Mouse (Mus musculus) brain, embryonic 18.5 days (tissue): ENCODE results near the gene Phxr2.

ENCODE experiments used
- DNase-seq: peaks from one replicate; pipeline ENCODE4 v3.0.0-alpha.2; 2012; ENCODE audit warnings: low read depth, low spot score

Gene Phxr2

DNA sequence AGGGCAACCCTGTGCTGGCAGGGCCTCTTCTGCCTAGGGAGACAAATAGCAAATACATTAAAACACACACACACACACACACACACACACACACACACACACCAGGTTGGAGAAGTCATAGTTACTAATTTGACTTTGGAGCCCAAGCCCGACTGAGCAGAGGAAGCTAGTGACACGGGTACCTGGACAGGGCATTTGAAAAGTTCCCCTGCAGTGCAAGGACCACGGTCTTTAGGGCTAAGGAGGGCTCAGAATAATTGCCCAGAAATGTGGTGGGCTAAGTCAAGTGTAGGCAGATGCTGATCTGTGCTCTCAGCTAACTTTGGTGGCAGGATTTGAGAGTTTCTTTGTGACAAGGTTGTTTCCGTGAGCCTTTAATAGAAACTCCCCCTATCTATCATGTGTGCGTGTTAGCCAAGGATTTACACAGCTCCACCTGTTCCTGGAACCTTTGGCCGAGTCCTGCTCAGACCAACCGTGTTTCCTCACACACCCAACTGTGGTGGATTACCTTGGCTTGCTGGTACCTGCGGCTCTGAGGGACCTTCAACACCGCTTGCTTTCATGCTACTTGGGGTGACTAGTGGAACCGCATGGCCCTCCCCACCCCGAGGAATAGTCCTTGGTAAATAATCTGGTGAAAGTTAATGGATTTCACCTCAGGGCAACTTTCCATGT is 6.6 kb upstream of the Phxr2 start:
- DNase-seq, result no peak

DNA sequence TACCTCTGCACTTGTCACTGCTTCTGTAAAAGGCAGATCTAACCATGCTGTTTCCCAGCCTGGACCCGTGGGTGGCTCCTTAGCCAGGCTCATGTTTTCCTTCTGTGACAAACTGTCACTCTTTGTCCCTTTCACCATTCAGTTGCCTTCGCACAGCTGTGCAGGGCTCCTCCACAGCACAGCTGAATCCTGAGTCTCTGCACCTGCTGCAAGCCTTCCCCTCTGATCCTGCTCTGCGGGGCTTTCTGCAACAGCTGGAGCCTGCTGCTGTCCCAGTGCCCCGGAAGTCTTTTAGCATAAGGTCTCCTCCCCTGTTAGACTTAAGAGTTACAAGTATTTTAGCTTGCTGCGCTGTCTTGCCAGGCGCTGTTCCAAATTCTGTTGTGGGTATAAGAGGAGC is 6.1 kb upstream of the Phxr2 start:
- no peak for DNase-seq

DNA sequence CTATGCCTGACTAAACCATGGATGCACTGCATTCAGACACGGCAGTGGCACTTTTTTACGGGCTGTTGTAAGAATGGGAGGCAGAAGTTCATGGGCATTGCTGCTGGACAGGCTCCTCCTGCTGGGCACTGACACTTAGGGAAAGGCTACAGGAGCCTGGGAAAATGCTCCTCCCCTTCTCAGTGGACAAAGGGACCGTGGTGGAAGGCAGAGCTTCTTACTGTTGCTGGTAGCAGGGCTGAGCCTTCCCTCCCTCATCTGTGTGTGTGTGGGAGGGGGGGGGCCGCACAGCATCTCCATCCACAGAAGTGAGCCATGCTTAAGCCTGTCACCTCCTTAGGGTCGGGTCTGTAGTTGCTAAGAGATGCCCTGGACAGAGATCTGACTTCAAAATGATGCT is 5.2 kb upstream of the Phxr2 start:
- DNase-seq, result no peak

DNA sequence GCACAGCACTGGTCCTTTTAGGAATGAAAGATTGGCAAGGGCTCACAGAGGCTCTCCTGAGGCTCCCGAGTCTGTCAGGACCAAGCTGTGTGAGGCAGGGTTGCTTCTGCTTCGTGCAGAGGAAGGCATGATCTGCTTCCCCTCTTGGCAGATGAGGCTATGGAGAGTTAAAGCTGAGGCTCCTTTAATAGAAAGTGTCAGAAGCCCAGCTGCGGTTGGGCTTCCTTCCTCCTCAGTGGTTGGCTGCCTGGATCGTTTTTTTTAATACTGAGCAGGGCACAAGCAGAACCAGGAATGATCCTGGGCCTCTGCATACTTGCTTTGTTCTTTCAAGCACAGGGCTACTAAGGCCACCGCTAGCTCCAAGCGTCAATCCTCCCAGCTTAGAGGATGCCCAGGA is 4.5 kb upstream of the Phxr2 start:
- DNase-seq, result no peak

DNA sequence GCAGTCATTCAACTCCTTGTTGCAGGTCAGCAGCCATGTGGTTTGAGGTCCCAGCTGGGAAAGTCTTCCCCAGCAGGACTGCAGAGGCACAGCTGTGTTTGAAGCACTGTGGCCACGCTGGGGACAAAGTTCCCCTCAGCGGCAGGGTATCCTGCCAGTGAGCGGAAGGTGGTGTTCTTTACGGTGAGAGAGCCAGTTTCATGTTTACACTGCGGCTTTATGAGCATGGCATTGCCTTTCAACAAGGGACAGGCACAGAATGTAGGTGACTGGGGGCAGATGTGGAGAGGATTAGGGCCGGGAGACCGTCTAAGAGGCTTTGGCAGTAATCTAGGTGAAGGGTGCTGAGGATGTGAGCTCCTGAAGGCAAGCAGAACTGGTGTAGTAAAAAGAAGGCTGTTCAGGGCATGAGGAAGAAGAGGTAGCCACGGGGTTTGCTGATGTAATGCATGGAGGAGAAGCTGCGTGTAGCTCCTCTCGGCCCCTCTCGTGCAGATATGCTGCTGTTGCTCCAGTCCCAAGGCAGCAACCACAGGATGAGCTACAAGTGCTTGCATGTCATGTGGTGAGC is 1.7 kb upstream of the Phxr2 start:
- no peak for DNase-seq

DNA sequence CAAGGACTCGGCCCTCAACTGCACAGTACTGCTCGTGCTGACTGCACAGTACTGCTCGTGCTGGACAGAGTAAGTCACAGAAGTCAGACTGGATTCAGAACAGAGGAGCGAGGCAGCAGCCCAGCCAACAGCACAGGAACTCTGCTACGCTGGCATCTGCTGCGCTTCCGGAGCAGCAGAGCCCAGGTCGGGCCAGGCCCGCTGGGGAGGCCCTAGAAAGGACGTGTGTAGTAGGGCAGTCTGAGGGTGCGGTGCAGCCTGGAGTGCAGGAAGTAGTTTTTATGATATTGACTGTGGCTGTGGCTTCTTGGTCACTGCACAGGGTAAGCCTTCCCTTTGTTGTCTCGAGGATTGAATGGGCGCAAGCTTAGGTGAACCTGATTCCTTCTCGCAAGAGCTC is 829 bp upstream of the Phxr2 start:
- DNase-seq, result no peak

DNA sequence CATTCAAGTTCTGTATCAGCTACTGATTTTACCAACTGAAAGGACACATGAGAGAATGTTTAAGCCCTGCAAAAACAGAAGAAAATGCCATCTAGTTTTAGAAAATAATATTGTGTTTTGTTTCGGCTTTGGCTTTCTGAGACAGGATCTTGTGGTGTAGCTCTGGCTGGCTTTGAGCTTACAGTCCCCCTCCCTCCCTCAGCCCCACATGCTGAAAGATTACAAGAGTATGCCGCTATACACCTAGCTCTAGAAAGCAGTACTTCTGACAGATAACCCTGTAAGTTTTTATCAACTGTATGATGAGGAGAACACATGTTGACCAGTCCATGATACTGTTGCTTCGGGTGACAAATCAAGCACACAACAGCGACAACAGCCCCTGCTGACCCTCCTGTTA is 6.7 kb downstream of the Phxr2 start:
- DNase-seq, result no peak

DNA sequence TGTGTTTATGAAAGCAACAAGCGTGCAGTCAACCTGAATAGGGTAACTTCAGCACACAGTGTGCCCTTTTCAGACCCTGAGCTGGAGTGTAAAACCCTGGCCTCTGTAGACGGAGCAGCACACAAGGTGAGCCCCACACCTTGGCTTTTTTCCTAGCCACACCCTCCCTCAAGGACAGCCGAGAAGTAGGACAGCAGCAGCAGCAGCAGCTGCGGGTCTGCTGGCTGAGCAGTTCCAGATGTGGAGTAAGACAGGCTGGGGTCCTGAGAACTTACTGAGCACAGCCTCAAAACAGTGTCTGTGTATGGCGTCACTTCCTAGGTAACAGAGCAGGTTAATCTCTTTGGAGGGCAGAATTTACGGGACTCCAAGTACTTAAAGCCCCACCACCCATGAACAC is 7.4 kb downstream of the Phxr2 start:
- DNase-seq, result no peak

DNA sequence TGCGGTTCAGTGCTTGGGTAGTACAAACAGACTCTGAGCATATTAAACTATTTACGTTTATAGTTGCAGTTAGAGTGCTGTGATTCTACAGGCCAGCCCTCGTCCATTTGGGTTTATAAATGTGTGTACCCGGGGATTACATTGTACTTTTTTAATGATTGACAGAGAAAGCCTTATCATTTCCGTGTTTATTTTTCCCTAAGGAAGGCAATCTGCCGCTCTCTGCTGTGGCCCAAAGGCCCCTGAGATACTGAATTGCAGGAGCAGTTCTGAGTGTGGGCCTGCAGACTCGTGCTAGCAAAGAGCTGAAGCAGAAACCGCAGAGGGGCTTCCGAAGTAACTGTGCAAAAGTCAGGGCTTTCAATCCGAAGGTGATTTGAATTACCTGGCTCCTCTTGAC is 8.2 kb downstream of the Phxr2 start:
- DNase-seq, result no peak

DNA sequence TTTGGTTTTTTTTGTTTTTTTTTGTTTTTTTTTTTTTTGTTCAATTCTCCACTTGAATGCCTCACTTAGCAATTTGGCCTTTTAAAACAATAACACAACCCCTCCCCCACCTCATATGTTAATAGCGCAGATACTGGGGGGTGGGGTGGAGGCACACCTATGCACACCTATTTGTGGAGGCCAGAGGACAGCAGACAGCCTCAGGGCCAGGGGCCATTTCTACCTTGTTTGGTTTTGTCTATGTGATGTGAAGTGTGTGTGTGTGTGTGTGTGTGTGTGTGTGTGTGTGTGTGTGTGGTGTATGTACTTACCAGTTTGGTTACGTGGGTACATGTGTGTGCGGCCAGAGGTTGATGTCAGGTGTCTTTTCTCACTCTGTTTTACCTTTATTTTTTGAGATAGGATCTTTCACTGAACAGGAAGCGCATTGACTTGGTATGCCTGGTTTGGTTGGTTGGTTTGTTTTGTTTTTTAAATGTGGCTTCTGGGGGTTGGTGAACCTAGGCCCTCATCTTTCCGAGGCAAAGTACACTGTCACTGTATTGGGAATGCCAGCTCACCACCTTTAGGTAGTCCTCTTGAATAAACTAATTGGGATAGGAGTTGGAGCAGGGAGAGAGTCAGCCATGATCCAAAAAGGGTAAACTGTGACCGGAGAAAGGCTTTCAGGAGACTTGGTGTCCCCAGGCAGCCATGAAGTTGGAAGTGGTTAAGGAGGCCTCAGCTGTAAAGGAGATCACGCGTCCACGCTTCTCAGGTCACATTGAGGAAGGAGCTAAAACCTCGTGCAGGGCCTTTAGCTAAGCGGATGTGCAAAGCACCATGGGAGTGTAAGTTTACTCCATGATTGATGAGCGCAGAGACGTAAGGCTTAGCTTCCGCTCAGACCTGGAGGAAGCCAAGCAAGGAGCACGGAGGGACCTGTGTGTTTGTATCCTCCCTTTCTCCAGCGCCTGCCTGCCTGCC is 9.2 kb downstream of the Phxr2 start:
- DNase-seq, result no peak

DNA sequence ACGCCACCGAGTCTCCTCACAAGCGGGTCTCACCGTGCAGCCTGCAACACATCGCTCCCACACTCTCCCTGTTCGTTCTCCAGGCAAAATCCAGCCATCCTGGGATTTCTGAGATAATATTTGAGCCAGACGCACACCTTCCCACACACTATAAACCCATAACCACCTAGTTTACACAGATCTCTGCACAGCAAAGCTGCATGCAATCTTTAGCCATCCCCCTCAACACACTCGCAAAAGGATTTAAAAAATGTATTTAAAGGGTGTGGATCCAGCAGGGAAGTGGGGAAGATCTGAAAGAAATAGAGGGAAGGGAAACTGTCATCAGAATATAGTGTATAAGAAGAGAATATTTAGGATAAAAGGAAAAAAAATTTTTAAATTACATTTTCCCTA is 9.9 kb downstream of the Phxr2 start:
- DNase-seq, result no peak

DNA sequence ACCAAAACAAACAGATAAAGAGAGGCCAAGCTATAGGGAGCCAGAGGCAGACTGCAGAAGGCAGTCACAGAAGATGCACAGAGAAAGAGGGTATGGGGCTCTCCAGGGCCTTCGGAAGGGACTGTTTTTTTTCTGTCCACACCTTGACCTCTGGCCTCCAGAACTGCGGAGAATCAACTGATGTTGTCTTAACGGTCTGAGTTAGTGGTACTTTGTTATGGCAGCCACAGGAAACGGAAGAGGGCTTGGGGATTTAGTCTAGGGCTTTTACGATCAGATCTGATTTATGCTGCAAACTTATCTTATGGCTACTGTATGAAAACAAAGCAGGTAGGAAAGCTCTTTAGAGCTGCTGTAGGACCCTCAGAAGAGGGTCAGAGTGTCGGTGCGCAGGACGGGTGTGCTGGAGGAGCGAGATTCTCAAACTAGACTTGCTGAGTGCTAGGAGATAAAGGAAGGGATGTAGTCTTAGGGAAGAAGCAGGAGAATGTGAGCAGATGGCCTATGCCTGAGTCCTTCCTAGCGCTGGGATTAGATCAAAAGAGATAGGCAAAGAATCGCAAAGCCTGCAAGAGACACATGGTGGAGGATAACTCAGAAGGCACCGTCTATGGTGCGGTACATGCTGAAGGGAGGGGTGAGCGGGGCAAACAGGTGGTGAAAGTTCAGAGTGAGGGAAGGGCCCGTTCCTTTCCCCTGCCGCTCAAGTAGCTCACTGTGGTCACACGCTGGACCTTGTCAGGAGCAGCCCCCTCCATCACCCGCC is 10.5 kb downstream of the Phxr2 start:
- no peak for DNase-seq

DNA sequence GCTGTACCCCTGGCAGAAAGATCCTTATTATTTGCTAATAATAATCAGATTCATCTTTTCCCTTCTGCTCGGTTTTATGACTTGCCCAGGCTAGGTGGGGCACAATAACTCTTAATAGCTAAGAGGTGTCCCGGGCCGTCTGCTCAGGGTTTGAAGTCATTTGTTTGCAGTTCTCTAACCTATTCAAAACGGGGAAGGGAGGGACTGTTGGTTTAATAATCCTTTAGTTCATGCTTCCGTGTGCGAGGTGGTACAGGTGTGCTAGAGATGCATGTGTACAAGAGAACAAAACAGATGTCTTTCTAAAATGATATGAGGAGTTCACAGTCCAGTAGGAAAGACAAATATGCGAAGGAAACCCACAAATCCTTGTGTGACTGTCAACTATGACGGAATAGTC is 11.8 kb downstream of the Phxr2 start:
- no peak for DNase-seq

DNA sequence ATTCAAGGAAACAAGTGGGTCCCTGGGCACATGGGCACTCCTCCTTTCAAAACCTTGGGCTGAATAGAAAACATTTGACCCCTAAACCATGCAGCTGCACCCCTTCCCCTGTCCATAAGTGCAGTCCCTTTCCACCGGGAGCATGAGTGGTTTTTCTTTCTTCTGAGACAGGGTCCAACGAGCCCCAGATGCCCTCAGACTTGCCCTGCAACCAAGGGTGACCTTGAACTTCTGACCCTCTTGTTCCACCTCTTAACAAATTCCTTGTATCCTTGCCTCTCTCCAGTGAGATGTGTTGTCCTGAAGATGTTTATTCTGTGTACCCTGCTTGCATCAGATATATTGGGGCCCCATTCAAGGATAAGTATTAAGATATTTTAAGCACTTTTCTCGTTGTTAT is 12.6 kb downstream of the Phxr2 start:
- no peak for DNase-seq

DNA sequence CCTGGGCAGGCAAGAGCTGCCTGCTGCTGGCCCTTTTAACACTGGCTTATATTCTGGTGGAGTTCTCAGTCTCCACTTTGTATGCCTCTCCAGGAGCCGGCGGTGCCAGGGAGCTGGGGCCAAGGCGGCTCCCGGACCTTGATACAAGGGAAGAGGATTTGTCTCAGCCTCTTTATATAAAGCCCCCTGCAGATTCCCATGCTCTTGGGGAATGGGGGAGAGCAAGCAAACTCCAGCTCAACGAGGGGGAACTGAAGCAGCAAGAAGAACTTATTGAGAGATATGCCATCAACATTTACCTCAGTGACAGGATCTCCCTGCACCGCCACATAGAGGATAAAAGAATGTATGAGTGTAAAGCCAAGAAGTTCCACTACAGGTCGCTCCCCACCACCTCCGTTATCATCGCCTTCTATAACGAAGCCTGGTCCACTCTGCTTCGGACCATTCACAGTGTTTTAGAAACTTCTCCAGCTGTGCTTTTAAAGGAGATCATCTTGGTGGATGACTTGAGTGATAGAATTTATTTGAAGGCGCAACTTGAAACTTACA is 17.6 kb downstream of the Phxr2 start:
- DNase-seq, result no peak

DNA sequence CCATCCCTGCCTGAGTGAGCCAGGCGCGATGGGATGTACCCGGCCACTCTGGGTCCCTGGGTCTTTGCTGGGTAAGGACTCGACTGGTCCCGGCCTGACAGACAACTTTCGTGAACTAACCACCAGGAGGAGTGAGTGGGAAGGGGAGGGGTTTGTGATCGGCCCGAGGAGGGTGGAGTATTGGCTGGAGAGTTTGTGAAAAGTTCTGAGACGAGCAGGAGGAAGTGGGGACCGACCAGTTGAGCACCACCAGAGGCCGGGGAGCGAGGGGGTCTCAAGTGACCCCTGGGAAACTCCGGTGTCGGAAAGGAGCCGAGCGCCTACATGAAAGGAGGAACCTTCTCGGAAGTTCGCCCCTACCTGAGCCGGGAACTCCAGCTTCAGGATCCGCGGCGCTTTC is 18.2 kb downstream of the Phxr2 start, which contains the start of gene Galnt4:
TSS of gene Galnt4 (plus strand) at position 196 of the 400 bp plus-strand sequence.
- DNase-seq, result peak; percentile 32

DNA sequence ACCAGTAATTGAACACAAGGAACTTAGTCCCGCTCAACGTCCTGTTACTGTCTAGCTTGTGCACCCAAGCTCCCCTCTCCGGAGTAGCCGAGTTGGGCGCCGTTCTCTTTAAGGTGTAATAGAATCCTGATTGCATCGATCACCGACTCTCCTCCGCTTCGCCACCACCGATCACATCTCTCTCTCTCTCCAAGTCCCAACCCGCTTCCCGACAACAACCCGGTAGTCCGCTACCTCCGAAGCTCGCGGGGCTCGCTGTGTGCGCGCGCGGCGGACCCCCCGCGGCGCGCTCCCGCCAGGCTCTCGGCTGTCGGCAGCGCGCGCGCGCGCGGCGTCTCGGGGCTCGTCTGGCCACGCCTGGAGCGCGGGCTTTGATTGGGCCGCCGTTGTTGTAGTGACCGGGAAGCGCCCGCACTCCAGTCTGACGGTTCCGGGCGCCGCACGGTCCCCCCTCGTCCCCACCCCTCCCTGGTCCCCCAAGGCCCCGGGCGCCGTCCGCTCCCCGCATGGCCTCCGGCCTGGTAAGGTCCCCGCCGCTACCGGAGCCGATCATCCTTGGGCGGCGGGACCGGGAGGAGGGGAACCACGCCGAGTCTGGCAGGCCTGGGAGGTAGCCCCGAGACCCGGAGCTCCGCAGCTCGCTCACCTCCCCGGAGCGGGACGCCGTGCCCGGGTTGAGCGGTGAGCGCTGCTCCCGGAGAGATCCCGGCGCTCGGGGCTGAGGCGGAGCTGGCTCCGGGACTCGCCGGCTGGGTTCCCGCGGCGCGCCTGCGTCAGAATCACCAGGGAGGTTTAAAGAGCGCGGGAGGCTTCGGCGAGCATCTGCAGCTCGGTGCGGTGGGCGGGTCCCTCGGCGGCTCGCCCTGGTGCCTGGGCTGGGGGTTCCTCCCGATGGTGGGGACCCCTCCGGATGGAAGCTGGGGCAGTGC is 19.2 kb downstream of the Phxr2 start, which contains the start of gene Poc1b:
TSS of gene Poc1b (plus strand) at position 334 of the 929 bp plus-strand sequence.
- DNase-seq, result peak; percentile 72

DNA sequence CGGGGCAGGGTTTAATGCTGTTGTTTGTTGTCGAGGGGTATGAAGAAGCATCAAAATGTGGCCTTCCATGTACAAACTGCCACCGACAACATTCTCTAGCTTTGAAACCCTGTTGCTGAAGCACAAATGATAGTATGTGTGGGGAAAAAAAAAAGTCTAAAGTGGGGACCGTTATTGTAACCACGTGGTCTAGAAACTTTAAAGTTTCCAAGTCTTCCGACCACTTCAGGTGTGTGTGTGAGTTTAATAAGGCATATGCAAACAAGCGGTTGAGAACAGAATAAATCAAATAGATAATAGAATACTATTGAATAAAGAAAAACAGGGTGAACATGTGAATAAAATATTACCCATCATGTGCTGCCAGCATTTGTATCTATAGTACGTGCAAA is 19.8 kb downstream of the Phxr2 start:
- no peak for DNase-seq

DNA sequence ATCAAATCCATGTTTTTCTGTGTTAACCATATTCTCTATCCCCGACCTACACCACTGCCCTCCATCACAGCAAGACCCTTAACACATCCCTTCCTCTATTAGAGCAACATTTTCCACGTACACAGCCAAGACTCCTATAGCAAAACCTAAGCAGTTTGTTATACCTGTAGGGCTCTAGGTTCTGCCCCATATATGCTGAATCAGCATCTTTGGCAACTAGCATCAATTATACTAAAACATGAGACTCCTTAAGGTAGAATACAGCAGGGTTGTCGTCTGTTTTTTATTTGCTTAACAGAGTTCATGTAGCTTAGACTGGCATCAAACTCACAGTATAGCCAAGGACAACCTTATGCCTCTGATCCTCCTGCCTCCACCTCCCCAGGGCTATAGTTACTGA is 20.6 kb downstream of the Phxr2 start:
- no peak for DNase-seq

DNA sequence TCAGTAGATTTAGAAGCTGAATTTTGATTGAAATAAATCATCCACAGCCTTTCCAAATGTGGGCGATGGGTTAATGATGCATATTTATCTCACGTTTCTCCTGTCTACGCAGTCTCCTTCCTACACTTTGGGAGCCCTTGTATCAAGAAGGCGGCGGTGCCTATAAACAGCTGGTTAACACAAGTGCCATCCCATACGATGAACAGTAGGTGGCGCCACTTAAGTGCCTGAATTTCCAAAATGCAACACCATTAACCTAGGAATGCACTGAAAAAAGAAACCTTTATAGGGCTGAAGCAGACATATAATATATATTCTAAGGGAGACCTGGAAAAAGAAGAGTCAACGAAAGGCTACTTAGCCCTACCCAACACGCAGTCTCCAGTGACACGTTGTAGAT is 28.8 kb downstream of the Phxr2 start:
- DNase-seq, result no peak
